Mouse (Mus musculus): Measurements from ENCODE around the gene Dach2. TPM values are rescaled to one million over a fixed set of nuclear protein-coding genes. Genes with fewer than 3 reads are reported as not detected.

The Dach2 gene
- total and polyA plus RNA-seq, 3 experiments: 0.13 TPM; not detected in 2

- Histone ChIP-seq H3K9ac (ENCODE audit: insufficient read depth, low read depth) (no peak overlapping the region), H3K36me3 (replicated peaks in 1 of 2; ENCODE audit: control insufficient read depth in 1 of 2, insufficient read depth in 1 of 2, low read length in 1 of 2) (no peaks in the 10 kb centered on the region), H3K27ac (ENCODE audit: insufficient read depth, low read depth) (no peak overlapping the region), H3K4me2 (ENCODE audit: insufficient read depth, low read depth, poor library complexity, severe bottlenecking) (no peak overlapping the region), H3K79me2 (replicated peaks; ENCODE audit: control insufficient read depth, extremely low read depth, insufficient read depth, poor library complexity, severe bottlenecking) (no peaks in the 10 kb centered on the region), H3K4me1 (ENCODE audit: control insufficient read depth in 1 of 2, insufficient read depth in 2 of 2) (no peaks in the 10 kb centered on the region), H3K27me3 (replicated peaks) (no peaks in the 10 kb centered on the region), H3K9me3 (replicated peaks; ENCODE audit: low read length) (no peaks in the 10 kb centered on the region), H3K4me3 (replicated peaks in 1 of 3; ENCODE audit: low read depth in 2 of 3, low read length in 2 of 3, poor library complexity in 1 of 3) (no peak overlapping the region)
- TF ChIP-seq RCOR1 (conservative IDR thresholded peaks at IDR 0.05; ENCODE audit: low read depth, low read length) (no peak), JUND (conservative IDR thresholded peaks at IDR 0.05; ENCODE audit: low read depth, low read length) (no peak), BHLHE40 (IDR thresholded peaks at IDR 0.05; ENCODE audit: low read depth, low read length) (no peak), MAX (IDR thresholded peaks at IDR 0.05; ENCODE audit: low read length) (no peak), ZNF384 (IDR thresholded peaks at IDR 0.05; ENCODE audit: low read depth, low read length) (no peak), MAFK (IDR thresholded peaks at IDR 0.05; ENCODE audit: insufficient replicate concordance, low read length) (peak; percentile 78)
- no peak for DNase-seq (ENCODE audit: extremely low read depth)
- in situ Hi-C loops (cut with MboI; ENCODE audit: low pct_ligation_motif_present, low pct_unique_long_range_greater_than_20kb, low sequenced_read_pairs) (no loop called here), dilution Hi-C loops (cut with MboI; ENCODE audit: extremely low pct_ligation_motif_present, extremely low pct_unique_long_range_greater_than_20kb, low sequenced_read_pairs) (no loop called here)
Measured at GRCm38 (mm10) chrX:113747122-113747521, 449.8 kb downstream of the Dach2 start.

DNA sequence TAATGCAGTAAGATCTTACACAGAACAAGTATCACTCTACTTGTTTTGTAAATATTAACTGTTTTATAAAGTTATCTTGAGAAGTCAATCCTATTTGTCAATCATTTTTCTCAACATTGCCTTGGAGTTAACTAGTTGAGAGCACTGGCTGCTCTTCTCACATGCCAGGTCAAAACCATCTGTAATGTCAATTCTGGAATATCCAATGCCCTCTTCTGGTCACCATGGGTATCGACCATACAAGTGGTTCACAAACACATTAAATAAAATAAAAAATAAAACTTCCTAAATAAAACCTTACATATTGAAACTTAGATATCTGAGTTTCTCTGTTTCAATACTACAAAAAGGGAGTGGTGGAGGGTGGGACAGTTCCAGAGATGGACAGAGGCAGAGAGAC lies 495.0 kb downstream of the Dach2 start:
- in situ Hi-C loops (cut with MboI; ENCODE audit: low pct_ligation_motif_present, low pct_unique_long_range_greater_than_20kb, low sequenced_read_pairs): no loop called here
- Histone ChIP-seq H3K27ac (ENCODE audit: insufficient read depth, low read depth) (no peak overlapping the region), H3K27me3 (replicated peaks) (no peaks in the 10 kb centered on the region), H3K79me2 (replicated peaks; ENCODE audit: control insufficient read depth, extremely low read depth, insufficient read depth, poor library complexity, severe bottlenecking) (no peaks in the 10 kb centered on the region), H3K9me3 (replicated peaks; ENCODE audit: low read length) (no peaks in the 10 kb centered on the region), H3K9ac (ENCODE audit: insufficient read depth, low read depth) (no peak overlapping the region), H3K4me1 (ENCODE audit: control insufficient read depth in 1 of 2, insufficient read depth in 2 of 2) (no peaks in the 10 kb centered on the region), H3K4me2 (ENCODE audit: insufficient read depth, low read depth, poor library complexity, severe bottlenecking) (no peak overlapping the region), H3K36me3 (replicated peaks in 1 of 2; ENCODE audit: control insufficient read depth in 1 of 2, insufficient read depth in 1 of 2, low read length in 1 of 2) (no peaks in the 10 kb centered on the region), H3K4me3 (replicated peaks in 1 of 3; ENCODE audit: low read depth in 2 of 3, low read length in 2 of 3, poor library complexity in 1 of 3) (no peak overlapping the region)
- DNase-seq (ENCODE audit: extremely low read depth): peak; percentile 20
- TF ChIP-seq ZKSCAN1 (IDR thresholded peaks at IDR 0.05; ENCODE audit: borderline replicate concordance, low read depth, low read length): no peak
- TF ChIP-seq HCFC1 (IDR thresholded peaks at IDR 0.05; ENCODE audit: low read depth, low read length): no peak
- TF ChIP-seq SMC3 (IDR thresholded peaks at IDR 0.05; ENCODE audit: low read depth, low read length): peak; percentile 42
- TF ChIP-seq MXI1 (IDR thresholded peaks at IDR 0.05; ENCODE audit: low read depth, low read length): no peak
- TF ChIP-seq RAD21 (IDR thresholded peaks at IDR 0.05; ENCODE audit: low read depth, low read length): peak; percentile 30
- TF ChIP-seq POLR2AphosphoS2 (IDR thresholded peaks at IDR 0.05; ENCODE audit: low read depth, low read length): no peak
- peak; percentile 26 to 52; a peak in 3 of 4 replicates for TF ChIP-seq CTCF (conservative IDR thresholded peaks at IDR 0.05 in 1 of 2, IDR thresholded peaks at IDR 0.05 in 1 of 2; ENCODE audit: low read depth in 2 of 2, low read length in 2 of 2)
- dilution Hi-C loops (cut with MboI; ENCODE audit: extremely low pct_ligation_motif_present, extremely low pct_unique_long_range_greater_than_20kb, low sequenced_read_pairs): no loop called here

DNA sequence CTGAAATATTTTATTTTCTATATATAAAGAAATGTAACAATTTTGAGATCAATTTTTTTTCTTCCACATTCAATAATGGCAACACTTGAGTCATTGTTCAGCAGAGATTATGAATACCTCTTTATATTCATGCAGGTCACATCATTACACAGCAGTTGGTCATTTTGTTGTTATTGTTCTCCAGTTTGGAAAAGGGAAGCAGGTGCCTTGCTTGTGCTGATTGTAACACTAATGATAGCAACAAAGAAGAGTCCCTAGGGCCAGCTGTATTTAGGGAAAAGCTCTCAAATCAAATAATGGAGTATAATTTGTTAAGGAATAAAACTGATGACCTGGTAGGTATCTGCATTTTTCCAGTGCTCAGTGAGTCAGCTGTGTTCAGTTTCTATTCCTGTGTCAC lies 513.1 kb downstream of the Dach2 start:
- TF ChIP-seq MYC (IDR thresholded peaks at IDR 0.05; ENCODE audit: low read depth, low read length) (no peak), CHD1 (IDR thresholded peaks at IDR 0.05; ENCODE audit: low read depth, low read length) (no peak), RAD21 (IDR thresholded peaks at IDR 0.05; ENCODE audit: low read depth, low read length) (no peak), POLR2A (IDR thresholded peaks at IDR 0.05; ENCODE audit: low read depth, low read length) (no peak), MXI1 (IDR thresholded peaks at IDR 0.05; ENCODE audit: low read depth, low read length) (no peak), USF2 (conservative IDR thresholded peaks at IDR 0.05; ENCODE audit: low read depth, low read length) (no peak), ZMIZ1 (IDR thresholded peaks at IDR 0.05; ENCODE audit: low read depth, low read length) (no peak), EP300 (IDR thresholded peaks at IDR 0.05; ENCODE audit: low read length) (no peak), BHLHE40 (IDR thresholded peaks at IDR 0.05; ENCODE audit: low read depth, low read length) (no peak), CHD2 (IDR thresholded peaks at IDR 0.05; ENCODE audit: low read length) (no peak), MAX (IDR thresholded peaks at IDR 0.05; ENCODE audit: low read length) (no peak), TCF12 (IDR thresholded peaks at IDR 0.05; ENCODE audit: low read depth, low read length) (no peak), SIN3A (IDR thresholded peaks at IDR 0.05; ENCODE audit: low read length) (no peak), ZNF384 (IDR thresholded peaks at IDR 0.05; ENCODE audit: low read depth, low read length) (no peak), HCFC1 (IDR thresholded peaks at IDR 0.05; ENCODE audit: low read depth, low read length) (no peak), ZC3H11A (IDR thresholded peaks at IDR 0.05; ENCODE audit: low read depth, low read length) (no peak), ELF1 (IDR thresholded peaks at IDR 0.05; ENCODE audit: low read depth, low read length) (no peak), USF1 (IDR thresholded peaks at IDR 0.05; ENCODE audit: low read depth, low read length) (no peak)
- dilution Hi-C loops (cut with MboI; ENCODE audit: extremely low pct_ligation_motif_present, extremely low pct_unique_long_range_greater_than_20kb, low sequenced_read_pairs) (no loop called here), in situ Hi-C loops (cut with MboI; ENCODE audit: low pct_ligation_motif_present, low pct_unique_long_range_greater_than_20kb, low sequenced_read_pairs) (no loop called here)
- H3K79me2 ChIP-seq (replicated peaks; ENCODE audit: control insufficient read depth, extremely low read depth, insufficient read depth, poor library complexity, severe bottlenecking): no peaks in the 10 kb centered on the region
- no peak overlapping the region for H3K4me2 ChIP-seq (ENCODE audit: insufficient read depth, low read depth, poor library complexity, severe bottlenecking)
- no peak for DNase-seq (ENCODE audit: extremely low read depth)
- no peaks in the 10 kb centered on the region for H3K9me3 ChIP-seq (replicated peaks; ENCODE audit: low read length)
- no peaks in the 10 kb centered on the region for H3K36me3 ChIP-seq (replicated peaks in 1 of 2; ENCODE audit: control insufficient read depth in 1 of 2, insufficient read depth in 1 of 2, low read length in 1 of 2)
- H3K27me3 ChIP-seq (replicated peaks): no peaks in the 10 kb centered on the region
- H3K9ac ChIP-seq (ENCODE audit: insufficient read depth, low read depth): no peak overlapping the region
- no peak overlapping the region for H3K27ac ChIP-seq (ENCODE audit: insufficient read depth, low read depth)
- no peaks in the 10 kb centered on the region for H3K4me1 ChIP-seq (ENCODE audit: control insufficient read depth in 1 of 2, insufficient read depth in 2 of 2)
- no peak overlapping the region for H3K4me3 ChIP-seq (replicated peaks in 1 of 3; ENCODE audit: low read depth in 2 of 3, low read length in 2 of 3, poor library complexity in 1 of 3)

Data from CH12.LX (cell line).